Mouse (Mus musculus) heart, postnatal 0 days (tissue): ENCODE data around the gene Olfr871.

Experiments used
- CTCF ChIP-seq: IDR thresholded peaks from 2 replicates; pipeline ENCODE4 v1.5.1; 2016; ENCODE audit warnings: antibody characterized with exemption, control low read depth, low read depth
- EP300 ChIP-seq: IDR thresholded peaks from 2 replicates; pipeline ENCODE4 v1.6.1; 2016; ENCODE audit warnings: antibody characterized with exemption, low read depth

DNA sequence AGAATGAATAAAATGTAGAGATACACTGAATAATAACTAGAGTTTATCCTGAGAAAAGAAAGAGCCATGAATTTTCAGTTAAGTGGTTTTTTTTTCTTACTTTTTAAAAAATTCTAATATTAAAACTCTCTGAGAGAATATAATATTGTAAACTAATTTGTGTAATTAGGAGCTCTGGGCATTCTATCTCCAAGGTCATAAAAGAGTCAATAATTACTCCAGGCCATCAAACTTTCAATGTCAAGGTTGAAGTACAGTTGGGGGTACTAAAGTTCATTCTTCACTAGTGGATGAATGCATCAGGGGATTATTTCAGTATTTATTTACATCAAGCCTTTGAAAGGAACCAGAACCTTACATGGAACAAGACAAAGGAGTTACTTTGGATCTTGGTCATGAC is 24.8 kb downstream of the Olfr871 start, which contains the start of gene Olfr872:
- TF ChIP-seq CTCF, result no peak
- no peak for TF ChIP-seq EP300
